Mouse (Mus musculus): ENCODE results near the gene Zfp423. TPM values are rescaled to one million over a fixed set of nuclear protein-coding genes. Genes with fewer than 3 reads are reported as not detected.

The Zfp423 gene
- polyA plus RNA-seq, 1 experiment from 2014 or later = 0.01 TPM

DNA sequence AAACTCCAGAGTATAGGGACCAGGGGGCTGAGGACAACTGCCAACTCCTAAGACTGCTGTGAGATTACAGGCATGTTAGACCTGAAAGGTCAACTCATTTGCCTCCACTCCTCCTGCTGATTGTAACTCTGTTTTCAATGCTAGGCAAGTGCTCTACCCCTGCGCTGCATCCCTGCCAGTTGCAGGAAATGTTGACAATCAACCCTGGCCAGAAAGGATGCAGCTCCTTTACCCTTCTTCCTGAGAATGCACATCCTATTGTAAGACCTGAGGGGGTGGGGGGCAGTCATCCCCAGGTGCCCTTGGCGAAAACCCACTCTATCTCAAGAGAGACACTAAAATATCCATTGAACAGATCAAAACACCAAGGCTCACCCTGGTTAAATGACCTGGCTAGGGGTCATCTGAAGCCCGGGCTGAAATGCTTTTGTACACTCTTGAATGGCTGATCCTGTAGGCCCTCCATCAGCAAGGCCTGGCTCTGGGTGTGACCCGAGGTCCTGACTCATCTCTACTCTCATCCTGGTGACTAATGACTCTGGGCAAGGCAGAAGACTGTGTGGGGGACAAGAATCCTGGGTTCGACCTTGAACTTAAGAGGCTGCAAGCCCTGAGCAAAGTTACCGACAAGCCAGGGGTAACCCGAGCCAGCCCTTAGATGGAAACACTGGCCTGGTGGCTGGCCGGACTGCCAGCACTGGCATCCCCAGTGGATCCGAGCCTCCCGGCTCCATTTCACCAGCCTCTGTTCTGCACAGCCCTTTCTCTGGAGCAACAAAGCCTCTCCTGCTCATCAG lies 32.2 kb downstream of the Zfp423 start:
- CTCF ChIA-PET = no interaction called here
- DNase-seq (ENCODE audit: low read depth, low spot score) (no peak), ATAC-seq (no peak)
- in situ Hi-C loops (cut with MboI; ENCODE audit: low pct_unique_long_range_greater_than_20kb) = no loop called here
- H3K27me3 ChIP-seq = peaks cover 22% of the 10 kb centered on the region
- no peak for TF ChIP-seq CTCF (IDR thresholded peaks at IDR 0.05)
- POLR2A ChIA-PET = no interaction called here

DNA sequence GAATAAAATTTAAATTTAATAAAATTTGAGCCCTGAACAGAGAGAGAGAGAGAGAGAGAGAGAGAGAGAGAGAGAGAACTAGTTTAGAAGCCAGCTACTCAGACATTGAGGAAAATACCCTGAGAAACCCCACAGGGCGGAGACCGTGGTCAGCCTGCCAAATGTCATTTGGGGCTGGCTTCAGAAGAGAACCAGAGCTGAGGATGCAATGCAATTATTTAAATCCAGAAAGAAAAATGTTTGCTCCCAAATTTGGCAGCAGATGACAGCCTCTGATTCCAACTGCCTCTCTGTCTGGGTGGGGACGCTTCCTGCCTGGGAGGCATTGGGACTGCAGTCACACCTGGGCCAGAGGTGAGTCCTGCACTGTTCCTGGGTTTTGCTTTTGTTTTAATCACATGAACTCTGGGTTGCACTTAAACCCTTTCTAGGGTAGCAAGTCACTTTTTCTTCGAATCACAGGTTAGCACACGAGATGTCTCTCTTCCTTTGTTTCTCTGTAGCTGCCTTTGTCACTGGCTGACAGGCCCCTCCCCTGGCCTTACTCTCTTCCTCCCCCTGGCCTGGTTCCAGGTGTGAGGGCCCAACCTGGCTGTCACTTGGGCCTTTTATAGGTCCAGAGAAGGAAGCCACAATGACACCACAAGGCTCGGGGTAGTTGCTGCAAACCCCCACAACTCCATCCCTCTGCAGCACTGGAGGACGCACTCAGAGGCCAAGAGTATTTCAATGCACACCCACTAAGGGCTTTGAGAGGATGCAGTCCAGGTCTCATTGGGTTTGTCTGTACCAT lies 33.1 kb downstream of the Zfp423 start:
- TF ChIP-seq CTCF (IDR thresholded peaks at IDR 0.05) = no peak
- peaks cover 22% of the 10 kb centered on the region for H3K27me3 ChIP-seq
- DNase-seq (ENCODE audit: low read depth, low spot score) = no peak
- ChIA-PET CTCF (no interaction called here), POLR2A (no interaction called here)
- ATAC-seq = no peak
- in situ Hi-C loops (cut with MboI; ENCODE audit: low pct_unique_long_range_greater_than_20kb) = no loop called here

DNA sequence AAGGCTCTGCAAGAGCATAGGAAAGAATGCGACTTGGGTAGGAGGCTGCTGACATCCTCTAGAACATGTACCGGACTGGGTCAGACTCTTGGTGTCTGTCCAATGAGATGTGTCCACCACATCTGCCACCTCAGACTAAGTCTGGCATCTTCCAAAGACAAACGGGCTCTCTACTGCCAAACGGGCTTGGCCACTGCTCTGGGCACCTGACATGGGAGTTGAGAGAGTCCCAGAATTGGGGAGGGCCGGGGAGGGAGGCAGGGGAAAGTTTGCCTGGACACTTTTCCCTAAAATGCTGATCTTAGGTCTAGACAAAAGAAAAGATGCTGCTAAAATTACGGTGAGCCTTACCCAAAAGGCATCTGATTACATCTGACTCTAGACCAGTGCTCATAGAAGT lies 36.5 kb downstream of the Zfp423 start:
- TF ChIP-seq CTCF (IDR thresholded peaks at IDR 0.05) = no peak
- POLR2A ChIA-PET = no interaction called here
- in situ Hi-C loops (cut with MboI; ENCODE audit: low pct_unique_long_range_greater_than_20kb) = no loop called here
- peaks cover 26% of the 10 kb centered on the region for H3K27me3 ChIP-seq
- CTCF ChIA-PET = no interaction called here
- ATAC-seq = no peak
- no peak for DNase-seq (ENCODE audit: low read depth, low spot score)

DNA sequence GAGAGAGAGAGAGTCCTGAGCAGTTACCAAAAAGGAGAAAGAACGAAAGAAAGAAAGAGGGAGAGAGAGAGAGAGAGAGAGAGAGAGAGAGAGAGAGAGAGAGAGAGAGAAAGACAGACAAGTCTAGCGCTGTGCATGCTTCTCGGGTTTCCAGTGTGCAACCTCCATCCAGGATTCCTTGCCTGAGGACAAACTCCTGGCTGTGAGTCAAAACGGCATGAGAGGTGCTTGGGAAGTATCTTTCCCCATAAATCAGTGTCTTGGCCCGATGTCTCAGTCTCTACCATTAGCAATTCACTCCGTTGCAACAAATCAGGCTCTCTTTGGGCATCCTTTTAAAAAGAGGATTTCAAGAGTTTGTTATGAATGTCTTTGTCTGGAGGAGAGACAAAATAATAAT lies 36.9 kb downstream of the Zfp423 start:
- ChIA-PET POLR2A (no interaction called here), CTCF (no interaction called here)
- in situ Hi-C loops (cut with MboI; ENCODE audit: low pct_unique_long_range_greater_than_20kb) = no loop called here
- no peak for ATAC-seq
- no peak for TF ChIP-seq CTCF (IDR thresholded peaks at IDR 0.05)
- H3K27me3 ChIP-seq = peaks cover 30% of the 10 kb centered on the region
- no peak for DNase-seq (ENCODE audit: low read depth, low spot score)

DNA sequence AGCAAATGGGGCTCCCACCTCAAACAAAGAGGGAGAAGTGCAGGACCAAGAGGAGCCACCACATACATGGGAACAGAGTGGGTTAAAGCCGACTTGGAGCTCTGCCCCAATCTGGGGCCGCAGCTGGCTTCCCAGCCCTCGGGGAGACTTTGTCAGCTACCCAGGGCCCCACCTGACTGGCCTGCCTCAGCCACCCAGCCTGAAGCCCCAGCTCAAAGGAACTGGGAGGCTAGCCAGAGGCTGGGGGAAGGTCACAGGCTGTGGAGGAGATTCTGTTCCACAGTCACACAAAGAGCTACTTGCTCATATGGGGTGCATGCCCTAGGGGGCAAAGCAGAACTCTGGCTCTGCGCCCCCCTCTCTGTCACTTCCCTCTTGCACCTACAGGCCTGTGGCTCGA lies 41.4 kb downstream of the Zfp423 start:
- CTCF ChIA-PET = no interaction called here
- no peak for DNase-seq (ENCODE audit: low read depth, low spot score)
- in situ Hi-C loops (cut with MboI; ENCODE audit: low pct_unique_long_range_greater_than_20kb) = no loop called here
- no peak for ATAC-seq
- POLR2A ChIA-PET = no interaction called here
- no peak for TF ChIP-seq CTCF (IDR thresholded peaks at IDR 0.05)
- peaks cover 44% of the 10 kb centered on the region for H3K27me3 ChIP-seq

DNA sequence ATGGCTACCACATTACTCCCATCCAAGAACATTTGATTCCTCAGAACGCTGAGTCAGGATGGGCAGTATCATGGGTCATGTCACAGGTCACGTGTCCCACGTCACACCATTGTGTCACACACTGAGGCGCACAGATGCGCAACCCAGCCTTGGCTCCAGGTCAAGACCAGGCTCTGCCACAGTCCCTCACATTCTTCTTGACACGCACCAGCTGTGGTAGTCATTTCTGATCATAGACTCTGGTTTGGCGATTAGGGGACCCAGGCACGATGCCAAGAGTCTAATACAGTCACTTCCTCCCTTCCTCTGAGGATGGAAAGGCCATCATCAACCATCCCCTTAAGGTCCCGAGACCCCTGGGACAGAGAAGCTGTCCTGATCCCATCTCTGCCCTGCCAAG lies 43.6 kb downstream of the Zfp423 start:
- ChIA-PET POLR2A (no interaction called here), CTCF (no interaction called here)
- no peak for ATAC-seq
- DNase-seq (ENCODE audit: low read depth, low spot score) = no peak
- TF ChIP-seq CTCF (IDR thresholded peaks at IDR 0.05) = no peak
- in situ Hi-C loops (cut with MboI; ENCODE audit: low pct_unique_long_range_greater_than_20kb) = no loop called here
- peaks cover 44% of the 10 kb centered on the region for H3K27me3 ChIP-seq

DNA sequence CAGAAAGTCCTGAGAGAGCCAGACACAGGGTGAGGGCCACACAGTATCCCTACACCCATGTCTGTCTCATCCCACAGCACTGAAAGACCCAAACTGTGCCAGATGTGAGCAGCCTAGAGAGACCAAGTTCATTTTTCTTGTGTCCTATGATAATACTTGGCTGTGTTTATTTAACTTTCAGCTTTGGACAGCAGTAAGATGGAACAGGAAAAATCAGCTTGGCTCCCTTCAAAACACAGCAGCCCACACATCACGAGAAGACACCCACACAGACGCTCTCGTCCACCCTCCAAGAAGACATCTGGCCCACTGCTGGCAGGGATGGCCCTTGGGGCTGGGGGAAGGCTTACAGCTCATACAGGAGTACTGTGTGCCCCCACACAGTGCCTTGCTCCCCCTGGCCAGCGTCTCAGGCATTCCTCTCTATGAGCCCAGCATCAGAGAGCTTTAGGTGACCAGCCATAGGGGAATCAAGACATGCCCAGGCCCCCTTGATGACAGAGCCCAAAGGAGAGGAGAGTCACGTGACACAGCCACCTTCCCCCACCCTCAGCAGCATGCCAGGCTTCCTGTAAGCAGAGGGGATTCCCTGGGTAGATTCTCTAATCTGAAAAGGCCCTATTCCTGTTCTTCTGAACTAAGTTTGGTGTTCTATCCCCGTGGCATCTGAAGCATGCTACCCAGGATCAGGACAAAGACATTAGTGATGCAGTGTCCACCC lies 45.0 kb downstream of the Zfp423 start:
- CTCF ChIA-PET = no interaction called here
- DNase-seq (ENCODE audit: low read depth, low spot score) = no peak

DNA sequence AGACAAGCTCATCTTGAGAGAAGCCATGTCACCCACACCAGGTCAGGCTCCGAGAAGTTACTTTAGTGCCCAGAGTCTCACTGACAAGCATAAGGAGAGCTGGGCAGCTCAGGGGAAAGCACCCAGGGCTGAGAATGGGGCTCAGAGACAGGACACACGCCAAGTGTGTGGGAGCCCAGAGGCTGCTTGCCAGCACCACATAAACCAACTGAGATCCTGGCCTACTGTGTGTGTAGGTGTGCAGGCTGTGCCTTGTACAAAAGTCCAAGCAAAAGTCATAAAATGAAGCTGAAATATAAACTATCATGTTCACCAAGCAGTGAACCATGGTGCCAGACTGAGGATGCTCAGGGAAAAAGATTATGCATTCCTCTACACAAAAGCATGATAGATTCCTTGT lies 50.5 kb downstream of the Zfp423 start:
- ChIA-PET CTCF (interaction anchor here (0.9 kb wide), 1 partner anchor 22 kb away, joined by 3 read pairs; no protein-coding TSS in a partner anchor), POLR2A (no interaction called here)
- ATAC-seq (no peak), DNase-seq (ENCODE audit: low read depth, low spot score) (no peak)
- TF ChIP-seq CTCF (IDR thresholded peaks at IDR 0.05) = no peak
- peaks cover 29% of the 10 kb centered on the region for H3K27me3 ChIP-seq
- in situ Hi-C loops (cut with MboI; ENCODE audit: low pct_unique_long_range_greater_than_20kb) = no loop called here

More for the DNA sequence above, 45.0 kb downstream of the Zfp423 start:
- no peak for TF ChIP-seq CTCF (IDR thresholded peaks at IDR 0.05)
- in situ Hi-C loops (cut with MboI; ENCODE audit: low pct_unique_long_range_greater_than_20kb) = no loop called here
- H3K27me3 ChIP-seq = peaks cover 42% of the 10 kb centered on the region
- POLR2A ChIA-PET = interaction anchor here (0.9 kb wide), 1 partner anchor 11 kb away, joined by 3 read pairs; no protein-coding TSS in a partner anchor
- no peak for ATAC-seq

DNA sequence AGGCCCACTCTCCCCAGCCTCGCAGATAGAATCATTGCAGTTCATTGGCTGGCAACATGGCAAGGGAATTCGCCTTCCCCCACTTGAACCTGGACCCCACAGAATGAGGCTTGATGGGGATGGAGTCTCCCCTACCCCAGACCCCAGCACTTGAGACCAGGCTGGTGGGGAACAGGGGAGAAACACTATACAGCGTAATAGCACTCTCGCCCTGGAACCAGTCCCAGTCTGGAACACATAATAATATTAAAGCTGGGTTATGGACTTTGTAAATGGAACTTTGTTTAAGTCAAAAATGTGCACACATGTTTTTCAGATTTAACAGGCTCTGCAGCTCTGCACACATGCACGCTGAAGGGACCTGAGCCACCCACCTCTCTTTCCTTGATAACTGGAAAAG lies 54.0 kb downstream of the Zfp423 start:
- H3K27me3 ChIP-seq = peaks cover 27% of the 10 kb centered on the region
- DNase-seq (ENCODE audit: low read depth, low spot score) = no peak
- POLR2A ChIA-PET = no interaction called here
- CTCF ChIA-PET = no interaction called here
- TF ChIP-seq CTCF (IDR thresholded peaks at IDR 0.05) = no peak
- in situ Hi-C loops (cut with MboI; ENCODE audit: low pct_unique_long_range_greater_than_20kb) = no loop called here
- ATAC-seq = no peak

DNA sequence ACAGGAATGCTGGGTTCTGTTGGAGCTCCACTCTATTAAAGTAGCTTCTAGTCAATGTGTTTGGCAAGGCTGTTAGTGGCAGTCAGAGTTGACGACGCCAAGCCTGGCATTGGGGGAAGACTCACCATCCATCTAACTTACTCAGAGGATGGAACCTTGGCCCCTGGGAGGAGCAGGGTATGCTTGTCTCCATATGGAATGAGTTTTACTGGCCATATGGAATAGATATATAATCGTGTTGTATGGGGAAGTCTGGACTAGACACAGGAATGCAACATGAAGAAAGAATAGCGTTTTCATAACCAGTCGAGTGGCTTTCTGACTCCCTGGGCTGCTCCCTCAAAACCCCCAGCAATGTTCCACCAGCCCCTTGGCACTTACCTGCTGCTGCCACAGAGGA lies 55.3 kb downstream of the Zfp423 start:
- no peak for TF ChIP-seq CTCF (IDR thresholded peaks at IDR 0.05)
- ChIA-PET CTCF (interaction anchor here (0.9 kb wide), 1 partner anchor 23 kb away, joined by 3 read pairs; no protein-coding TSS in a partner anchor), POLR2A (interaction anchor here (1.6 kb wide), 1 partner anchor 10 kb away, joined by 3 read pairs; no protein-coding TSS in a partner anchor)
- ATAC-seq = no peak
- peaks cover 27% of the 10 kb centered on the region for H3K27me3 ChIP-seq
- DNase-seq (ENCODE audit: low read depth, low spot score) = no peak
- in situ Hi-C loops (cut with MboI; ENCODE audit: low pct_unique_long_range_greater_than_20kb) = no loop called here
